Mouse (Mus musculus) lung, postnatal 0 days (tissue): ENCODE measurements around the gene Gse1.

Source experiments
- CTCF ChIP-seq: IDR thresholded peaks from 2 replicates; pipeline ENCODE4 v1.5.1; 2016; ENCODE audit warnings: antibody characterized with exemption, mild to moderate bottlenecking
- EP300 ChIP-seq: IDR thresholded peaks from 2 replicates; pipeline ENCODE4 v1.6.1; 2016; ENCODE audit warnings: antibody characterized with exemption, mild to moderate bottlenecking, control low read depth

GRCm38 (mm10) chr8:120383204-120383560 lies 154.9 kb downstream of the Gse1 start:
- TF ChIP-seq CTCF, result no peak
- TF ChIP-seq EP300, result no peak
